Mouse (Mus musculus) small intestine, adult 2 months (tissue): ENCODE data around the gene Lax1. TPM values are rescaled to one million over a fixed set of nuclear protein-coding genes. Genes with fewer than 3 reads are reported as not detected.

Source experiments
- H3K27ac ChIP-seq: fragments of 200-500 bp; 2 replicates; pipeline ENCODE4 v1.5.1; 2012; ENCODE audit warnings: low read depth, low read length, control low read depth, inconsistent platforms; ENCODE audit not compliant: insufficient read depth
- H3K27me3 ChIP-seq: fragments of 200-500 bp; 2 replicates; pipeline ENCODE4 v1.6.1; 2012; ENCODE audit warnings: mild to moderate bottlenecking, moderate library complexity, low read length, inconsistent platforms; ENCODE audit not compliant: control insufficient read depth, insufficient read depth
- H3K36me3 ChIP-seq: fragments of 200-500 bp; 2 replicates; pipeline ENCODE4 v1.6.1; 2012; ENCODE audit warnings: mild to moderate bottlenecking, low read length, control low read depth, inconsistent platforms; ENCODE audit not compliant: control insufficient read depth, insufficient read depth
- H3K4me1 ChIP-seq: fragments of 200-500 bp; 2 replicates; pipeline ENCODE4 v1.6.1; 2012; ENCODE audit warnings: low read length, inconsistent platforms, mixed read lengths; ENCODE audit not compliant: control insufficient read depth, insufficient read depth, insufficient read length
- H3K4me3 ChIP-seq: fragments of 200-500 bp; 2 replicates; pipeline ENCODE4 v1.5.1; 2012; ENCODE audit warnings: low read depth, mild to moderate bottlenecking, control low read depth, inconsistent platforms, low read length, moderate library complexity
- CTCF ChIP-seq: fragments of 200-500 bp; IDR thresholded peaks from 2 replicates; pipeline ENCODE4 v1.5.1; 2012; ENCODE audit warnings: low read depth, mild to moderate bottlenecking, control low read depth, inconsistent platforms, low read length, moderate library complexity, mixed read lengths; ENCODE audit not compliant: insufficient replicate concordance, insufficient read length; ENCODE audit errors: extremely low read depth
- POLR2A ChIP-seq: fragments of 200-500 bp; IDR thresholded peaks from 2 replicates; pipeline ENCODE4 v1.6.1; 2012; ENCODE audit warnings: low read depth, mild to moderate bottlenecking, control low read depth, inconsistent platforms, low read length, moderate library complexity
- WGBS: fragments of 180-500 bp; shearing (Covaris S2); methylation state at CpG from one replicate; pipeline ENCODE4 v1.1.7; 2018; 5-methylcytosine and 5-hydroxymethylcytosine counted together
- polyA plus RNA-seq: library from polyadenylated mRNA; depleted of rRNA; stranded (reverse); fragments of >200 nt; gene quantifications from 2 replicates; pipeline ENCODE4 v1.2.3, GENCODE M21; 2012

Gene Lax1
- polyA plus RNA-seq, 1 experiment: 8.2 TPM

DNA sequence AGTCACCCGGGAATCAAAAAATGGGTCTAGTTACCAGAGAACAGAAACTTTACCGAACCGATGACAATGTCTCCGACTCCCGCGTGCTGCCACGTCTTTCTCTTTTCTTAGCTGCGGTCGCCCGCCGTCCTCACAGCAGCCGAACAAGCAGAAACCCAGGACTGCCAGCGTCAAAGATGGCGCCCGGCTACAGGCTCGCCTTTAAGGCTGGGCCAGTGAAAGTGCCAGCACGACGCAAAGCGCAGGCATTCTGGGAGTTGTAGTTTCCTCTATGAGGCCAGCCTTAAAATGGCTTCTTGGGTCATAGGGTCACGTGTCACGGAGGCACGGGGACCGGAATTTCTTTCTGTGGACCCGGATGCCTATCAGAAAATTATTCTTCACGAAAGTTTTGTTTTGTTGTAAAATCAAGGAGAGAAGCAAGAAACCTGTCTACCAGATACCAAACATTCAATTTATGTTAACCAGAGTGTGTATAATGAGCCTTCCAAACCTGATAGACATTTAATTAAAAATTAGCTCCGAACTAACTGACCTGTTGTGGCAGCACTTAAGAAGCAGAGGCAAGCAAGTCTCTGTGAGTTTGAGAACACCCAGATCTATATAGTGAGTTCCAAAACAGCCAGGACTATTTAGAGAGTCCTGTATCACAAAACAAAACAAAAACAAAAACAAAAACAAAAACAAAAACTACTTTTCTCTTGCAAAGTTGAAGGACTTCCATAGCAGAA lies 28.5 kb downstream of the Lax1 start, which contains the start of gene Gm38394:
Gene Gm38394 (minus strand): TSS at position 116 of the 731 bp plus-strand sequence.
- WGBS: 1% methylated on average over 26 of the region's 26 CpGs
- TF ChIP-seq CTCF (no peak), POLR2A (peak; percentile 90)
- peaks cover 4% of the 10 kb centered on the region; the same call in 1 of the 2 replicates for H3K4me1 ChIP-seq
- H3K27me3 ChIP-seq: no peaks in the 10 kb centered on the region
- H3K27ac ChIP-seq: peak within 1 kb of the TSS; percentile 75
- peaks cover 23% of the 10 kb centered on the region for H3K36me3 ChIP-seq
- H3K4me3 ChIP-seq: peak within 1 kb of the TSS; percentile 73

DNA sequence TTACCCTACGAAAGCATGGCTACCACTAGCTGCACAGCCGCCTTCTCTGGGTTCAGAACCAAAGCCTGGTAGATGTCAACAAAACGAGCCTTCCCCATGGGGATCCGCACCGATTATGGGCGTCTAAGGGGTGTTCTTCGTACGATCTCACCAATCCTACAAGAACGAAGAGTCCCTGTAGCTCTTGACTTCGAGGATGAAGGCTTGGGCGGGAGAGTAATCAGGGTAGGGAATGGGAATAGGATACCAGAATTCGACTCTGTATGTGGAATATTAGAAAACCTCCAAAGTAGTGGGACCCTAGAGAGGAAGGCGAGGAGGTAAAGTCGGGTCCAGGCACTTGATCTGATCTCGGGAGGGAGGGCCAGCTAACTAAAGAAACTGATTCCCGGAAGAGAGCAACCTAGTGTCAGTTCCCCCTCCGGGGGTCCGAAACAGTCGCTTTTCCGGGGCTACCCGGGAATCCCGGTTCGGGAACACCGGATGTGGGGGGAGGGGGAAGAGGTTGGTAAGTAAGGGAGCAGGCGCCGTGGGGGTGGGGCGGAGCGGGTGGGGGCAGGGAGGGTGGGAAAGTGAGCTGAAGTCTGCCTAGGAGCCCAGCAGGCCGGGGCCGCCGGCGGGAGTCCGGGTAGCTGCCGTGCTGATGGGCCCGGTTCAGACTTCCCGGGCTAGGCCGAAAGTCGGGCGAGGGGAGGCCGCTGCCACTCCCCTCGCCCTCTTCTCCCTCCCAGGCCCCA lies 29.3 kb downstream of the Lax1 start, which contains the start of gene Zbed6:
Gene Zbed6 (minus strand): TSS at position 420 of the 737 bp plus-strand sequence.
- WGBS: 1% methylated on average over 41 of the region's 41 CpGs
- H3K27me3 ChIP-seq: no peaks in the 10 kb centered on the region
- peaks cover 23% of the 10 kb centered on the region for H3K36me3 ChIP-seq
- peaks cover 4% of the 10 kb centered on the region; the same call in 1 of the 2 replicates for H3K4me1 ChIP-seq
- peak within 1 kb of the TSS; percentile 73 for H3K4me3 ChIP-seq
- TF ChIP-seq CTCF (no peak), POLR2A (no peak)
- H3K27ac ChIP-seq: peak within 1 kb of the TSS; percentile 75

DNA sequence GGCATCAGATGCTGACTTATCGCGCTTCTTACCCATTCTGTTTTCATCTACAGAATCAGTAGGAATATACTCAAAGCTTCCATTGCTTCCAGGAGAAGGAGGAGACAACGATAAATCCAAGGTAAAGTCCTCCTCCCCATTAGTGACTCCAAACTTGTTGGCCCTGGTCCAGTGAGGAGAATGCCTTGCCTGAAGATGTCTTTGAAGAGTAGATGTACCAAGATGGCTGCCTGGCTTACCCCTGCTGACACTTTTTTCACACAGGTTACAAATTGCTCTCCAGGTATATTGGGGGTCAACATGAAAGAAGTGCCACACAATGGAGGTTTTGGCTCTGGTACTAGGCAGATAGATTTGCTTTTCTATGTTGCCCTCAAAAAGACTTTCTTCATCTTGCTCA lies 31.0 kb downstream of the Lax1 start:
- peaks cover 6% of the 10 kb centered on the region; the same call in 1 of the 2 replicates for H3K4me1 ChIP-seq
- H3K36me3 ChIP-seq: peaks cover 26% of the 10 kb centered on the region
- WGBS: 77% methylated on average over 3 of the region's 3 CpGs
- no peaks in the 10 kb centered on the region for H3K27me3 ChIP-seq
- TF ChIP-seq CTCF: no peak
- no peak for TF ChIP-seq POLR2A
- H3K4me3 ChIP-seq: no peak overlapping the region
- H3K27ac ChIP-seq: no peak overlapping the region

DNA sequence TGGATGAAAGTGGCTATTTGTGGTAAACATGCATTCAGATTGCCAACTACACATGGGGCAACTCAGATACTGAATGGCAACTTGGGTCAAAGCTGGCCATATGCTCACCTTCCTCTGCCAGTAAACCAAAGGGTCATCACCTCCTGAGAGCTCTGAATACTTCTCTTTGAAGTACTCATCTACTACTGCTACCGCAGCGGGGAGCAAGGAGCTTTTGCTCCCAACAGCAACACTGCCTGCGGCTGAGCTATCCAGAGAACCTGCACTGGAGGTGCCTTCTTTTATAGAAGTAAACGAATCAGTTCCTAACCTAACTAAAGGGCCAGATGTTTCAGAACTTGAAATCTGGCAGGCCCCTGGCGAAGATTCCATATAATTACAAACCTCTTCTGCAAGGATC lies 33.1 kb downstream of the Lax1 start:
- H3K27me3 ChIP-seq: no peaks in the 10 kb centered on the region
- TF ChIP-seq CTCF (no peak), POLR2A (no peak)
- peaks cover 31% of the 10 kb centered on the region for H3K36me3 ChIP-seq
- WGBS: 69% methylated on average over 5 of the region's 5 CpGs
- H3K4me3 ChIP-seq: no peak overlapping the region
- H3K4me1 ChIP-seq: peaks cover 6% of the 10 kb centered on the region; the same call in 1 of the 2 replicates
- H3K27ac ChIP-seq: no peak overlapping the region

DNA sequence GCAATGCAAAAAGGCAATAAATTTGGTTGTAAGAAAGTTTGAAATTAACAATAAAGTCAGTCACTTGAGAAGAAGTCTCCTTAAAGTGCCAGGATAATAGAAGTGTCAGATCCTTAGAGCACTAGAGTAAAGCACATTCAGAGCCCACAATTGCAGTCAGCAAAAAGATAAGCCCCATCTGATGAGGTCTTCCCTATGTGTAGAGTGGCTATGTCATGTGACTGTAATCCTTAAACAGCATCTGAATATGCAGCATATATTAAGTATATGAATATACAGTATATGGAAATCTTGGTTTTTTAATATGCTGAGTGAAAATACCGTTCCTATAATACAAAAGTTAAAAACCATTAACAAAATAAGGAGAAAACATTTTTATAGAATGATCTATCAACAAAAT lies 36.9 kb downstream of the Lax1 start:
- no peaks in the 10 kb centered on the region for H3K27me3 ChIP-seq
- peaks cover 28% of the 10 kb centered on the region for H3K36me3 ChIP-seq
- no peak overlapping the region for H3K27ac ChIP-seq
- H3K4me1 ChIP-seq: peaks cover 2% of the 10 kb centered on the region; the same call in 1 of the 2 replicates
- no peak for TF ChIP-seq CTCF
- no peak for TF ChIP-seq POLR2A
- no peak overlapping the region for H3K4me3 ChIP-seq
- 93% methylated on average over 1 of the region's 1 CpGs for WGBS

DNA sequence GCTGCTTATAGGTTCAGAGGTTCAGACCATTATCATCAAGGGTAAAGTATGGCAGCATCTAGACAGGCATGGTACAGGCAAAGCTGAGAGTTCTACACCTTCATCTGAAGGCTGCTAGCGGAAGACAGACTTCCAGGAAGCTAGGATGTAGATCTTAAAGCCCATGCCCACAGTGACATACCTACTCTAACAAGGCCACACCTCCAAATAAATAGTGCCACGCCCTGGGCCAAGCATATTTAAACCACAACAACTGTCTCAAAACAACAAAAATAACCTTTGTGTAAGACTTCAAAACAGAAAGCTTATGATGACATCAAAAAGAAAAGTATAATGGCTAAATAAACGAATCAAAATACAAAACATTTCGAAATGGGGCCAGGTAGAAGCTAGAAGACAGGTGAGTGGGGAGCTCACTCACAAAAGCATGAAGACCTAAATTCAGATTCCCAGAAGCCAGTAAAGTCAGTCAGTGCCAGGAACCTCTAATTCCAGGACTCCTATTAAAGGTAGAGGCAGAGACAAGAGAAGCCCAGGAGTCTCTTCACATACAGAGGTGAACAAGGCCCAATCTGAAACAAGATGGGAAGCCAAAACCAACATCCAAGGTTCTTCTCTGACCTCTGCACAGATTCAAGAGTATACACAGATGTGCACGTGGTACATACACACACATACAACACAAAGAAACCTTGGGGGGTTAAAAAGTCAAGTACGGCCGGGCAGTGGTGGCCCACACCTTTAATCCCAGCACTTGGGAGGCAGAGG lies 39.4 kb downstream of the Lax1 start:
- 85% methylated on average over 7 of the region's 7 CpGs for WGBS
- peaks cover 38% of the 10 kb centered on the region for H3K36me3 ChIP-seq
- TF ChIP-seq CTCF (no peak), POLR2A (no peak)

DNA sequence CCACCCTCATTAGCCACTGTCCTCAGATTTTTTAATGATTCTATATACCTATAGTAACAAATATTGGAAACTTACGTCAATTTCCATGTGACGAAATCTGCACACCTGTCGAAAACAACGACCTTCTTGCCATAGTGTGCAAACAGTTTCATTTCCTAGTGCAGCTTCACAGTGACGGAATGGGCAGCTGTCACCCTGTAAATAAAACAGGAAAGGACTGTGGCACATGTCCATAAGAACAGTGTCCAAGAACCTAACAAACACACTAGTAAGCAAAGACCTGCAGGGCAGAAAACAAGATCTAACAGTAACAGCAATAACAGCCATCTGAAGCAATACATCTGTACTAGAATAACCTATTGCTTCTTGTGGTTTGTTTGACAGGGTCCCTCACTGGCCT lies 44.3 kb downstream of the Lax1 start:
- Histone ChIP-seq H3K27me3 (no peaks in the 10 kb centered on the region), H3K4me3 (no peak overlapping the region), H3K36me3 (peaks cover 64% of the 10 kb centered on the region), H3K27ac (no peak overlapping the region), H3K4me1 (no peaks in the 10 kb centered on the region)
- TF ChIP-seq POLR2A (no peak), CTCF (no peak)
- 81% methylated on average over 5 of the region's 5 CpGs for WGBS

More for the DNA sequence above, 39.4 kb downstream of the Lax1 start:
- Histone ChIP-seq H3K4me3 (no peak overlapping the region), H3K4me1 (0 out of 2 replicates have a peak, but pooled peaks cover 2% of the 10 kb centered on the region), H3K27ac (no peak overlapping the region), H3K27me3 (no peaks in the 10 kb centered on the region)
